Mouse (Mus musculus) heart, postnatal 4 days (tissue): ENCODE data around the gene Ptprm. TPM values are rescaled to one million over a fixed set of nuclear protein-coding genes. Genes with fewer than 3 reads are reported as not detected.

Source experiments
- DNase-seq: peaks from one replicate; pipeline ENCODE4 v3.0.0; 2021
- total RNA-seq, 2 experiments: library from RNA; stranded (reverse); gene quantifications; 2 replicates each; pipeline ENCODE4 v1.2.3; 2021

The Ptprm gene
- total RNA-seq, 2 experiments from 2014 or later: 103 to 110 TPM

- DNase-seq: peak; percentile 82
Measured at GRCm38 (mm10) chr17:67133440-67134103, 220.7 kb downstream of the Ptprm start.

DNA sequence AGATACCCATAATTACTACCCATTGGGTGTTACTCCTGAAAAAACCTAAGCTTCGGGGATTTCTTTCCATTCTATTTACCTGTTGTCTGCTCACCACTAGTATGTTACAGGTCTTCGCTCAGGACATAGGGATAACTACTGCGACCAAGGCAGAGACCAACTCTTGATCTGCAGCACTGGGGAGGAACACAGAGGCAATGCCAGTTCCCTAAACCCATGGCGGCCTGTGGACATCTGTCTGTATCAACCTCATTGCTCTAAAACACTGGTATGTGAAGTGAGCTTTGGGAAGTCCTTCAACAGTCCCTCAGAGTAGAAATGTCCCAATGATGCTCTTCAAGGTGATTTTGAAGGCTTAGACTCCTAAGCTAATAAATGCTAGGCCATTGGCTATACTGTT, 221.2 kb downstream of the Ptprm start:
- DNase-seq: no peak

DNA sequence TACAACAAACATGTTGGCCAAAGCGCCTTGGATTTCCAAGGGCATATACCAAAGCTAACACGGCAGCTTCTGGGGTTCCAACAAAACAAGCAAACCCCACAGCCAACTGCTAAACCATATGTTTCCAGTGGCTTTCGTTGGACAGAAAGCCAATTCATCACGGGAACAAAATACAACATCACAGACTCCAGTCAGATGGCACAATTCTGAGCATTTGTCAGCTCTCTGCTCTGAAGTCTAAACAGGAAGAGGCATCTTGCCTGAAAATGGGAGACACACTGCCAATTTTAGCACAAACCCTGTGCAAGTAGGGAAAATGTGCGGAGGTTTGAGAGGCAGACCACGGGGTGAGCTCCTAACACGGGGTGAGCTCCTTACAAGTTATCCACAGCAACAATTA, 226.7 kb downstream of the Ptprm start:
- DNase-seq: no peak

- DNase-seq: no peak
Measured at GRCm38 (mm10) chr17:67125596-67125995, 228.7 kb downstream of the Ptprm start.

- DNase-seq: no peak
Measured at GRCm38 (mm10) chr17:67124294-67124693, 230.0 kb downstream of the Ptprm start.

GRCm38 (mm10) chr17:67123722-67124121, 230.5 kb downstream of the Ptprm start:
- no peak for DNase-seq

DNA sequence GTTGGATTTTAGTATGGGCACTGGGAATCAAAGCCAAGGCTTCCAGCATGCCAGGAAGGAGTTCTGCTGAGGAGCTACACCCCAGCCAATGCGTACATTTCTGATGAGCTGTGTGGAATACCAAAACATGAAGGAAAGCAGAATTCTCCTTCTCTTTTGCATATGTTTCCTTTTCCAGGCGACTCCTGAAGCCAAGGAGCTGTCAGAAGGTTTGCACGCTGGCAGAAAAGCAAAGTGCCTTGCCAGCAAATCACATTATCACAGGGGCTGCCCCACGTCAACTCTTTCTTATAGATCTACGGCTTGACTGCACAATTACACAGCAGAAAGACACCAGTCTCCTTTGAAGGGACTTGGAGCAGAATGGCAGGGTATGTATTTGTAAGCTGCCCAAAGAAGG, 233.4 kb downstream of the Ptprm start:
- no peak for DNase-seq

GRCm38 (mm10) chr17:67118676-67119340, 235.4 kb downstream of the Ptprm start:
- no peak for DNase-seq

DNA sequence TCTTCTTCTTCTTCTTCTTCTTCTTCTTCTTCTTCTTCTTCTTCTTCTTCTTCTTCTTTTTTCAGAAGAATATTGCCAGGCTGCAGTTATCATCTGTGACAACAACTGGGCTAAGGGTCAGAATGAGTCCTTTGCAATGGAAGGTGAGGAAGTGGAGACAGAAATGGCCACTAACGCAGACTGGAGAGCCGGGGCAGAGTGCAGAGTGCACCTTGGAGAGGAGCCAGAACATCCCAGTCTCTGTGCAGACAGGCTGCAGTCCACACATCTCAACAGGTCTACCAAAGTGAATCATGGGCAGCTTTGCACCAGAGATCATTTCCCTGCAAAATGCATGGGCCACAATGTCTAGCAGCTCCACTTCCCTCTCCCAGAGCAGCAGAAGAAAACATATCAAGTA, 239.4 kb downstream of the Ptprm start:
- DNase-seq: peak; percentile 44

DNA sequence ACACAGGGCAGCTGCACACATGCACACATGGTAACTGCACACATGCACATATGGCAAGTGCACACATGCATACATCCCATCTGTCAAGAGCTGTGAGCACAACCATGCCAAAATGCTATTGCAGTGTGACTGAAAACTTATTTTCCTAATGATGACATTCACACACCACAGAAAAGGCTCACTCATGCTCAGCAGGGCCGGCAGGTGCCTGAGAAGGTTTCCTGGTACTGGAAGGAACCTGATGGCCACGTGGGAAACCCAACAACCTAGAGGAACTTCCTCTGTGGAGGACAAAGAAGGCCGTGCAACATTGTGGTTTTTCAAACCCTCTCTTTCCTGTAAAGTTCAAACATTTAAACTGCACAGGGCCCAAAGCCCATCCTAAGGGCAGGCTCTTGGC, 241.6 kb downstream of the Ptprm start:
- DNase-seq: no peak

- no peak for DNase-seq
Measured at GRCm38 (mm10) chr17:67106176-67106575, 248.1 kb downstream of the Ptprm start.

DNA sequence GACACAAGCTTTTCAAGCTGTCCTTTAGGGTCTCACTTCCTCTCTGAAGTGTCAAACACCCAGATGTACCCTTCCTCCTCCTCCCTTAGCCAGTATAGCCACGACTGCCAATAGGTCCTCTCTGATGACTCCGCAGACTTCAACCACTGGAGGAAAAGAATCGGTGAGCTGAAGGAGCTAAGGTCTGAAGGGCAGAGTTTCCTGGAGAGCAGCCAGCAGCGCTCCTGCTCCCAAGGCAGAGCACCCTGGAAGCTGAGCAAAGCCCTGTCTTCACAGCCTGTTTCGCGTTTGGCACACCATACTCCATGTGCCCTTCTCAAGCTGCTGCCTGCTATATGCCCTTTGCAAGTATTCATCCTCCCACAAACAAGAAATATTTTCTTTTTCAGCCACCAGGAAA, 252.2 kb downstream of the Ptprm start:
- DNase-seq: peak; percentile 50

GRCm38 (mm10) chr17:67090997-67091396, 263.3 kb downstream of the Ptprm start:
- no peak for DNase-seq

DNA sequence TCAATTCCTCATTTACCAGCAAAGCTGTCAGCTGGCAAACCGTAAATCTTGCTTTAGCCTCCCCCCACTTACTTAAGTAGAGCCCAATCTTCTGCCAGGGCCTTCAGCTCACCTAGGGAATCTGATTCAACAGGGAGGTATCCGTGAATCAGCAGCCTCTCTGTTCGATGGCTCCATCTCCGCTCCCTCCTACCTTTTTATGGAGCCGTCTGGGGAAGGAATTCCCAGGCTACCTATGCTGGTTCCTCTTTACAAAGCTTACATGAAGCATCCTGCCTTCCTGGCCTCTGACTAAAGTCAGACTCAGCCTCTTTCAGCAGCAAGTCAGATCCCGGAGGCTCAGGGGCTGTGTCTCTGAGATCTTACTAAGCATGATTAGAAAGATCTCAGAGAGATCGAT, 264.1 kb downstream of the Ptprm start:
- DNase-seq: no peak

DNA sequence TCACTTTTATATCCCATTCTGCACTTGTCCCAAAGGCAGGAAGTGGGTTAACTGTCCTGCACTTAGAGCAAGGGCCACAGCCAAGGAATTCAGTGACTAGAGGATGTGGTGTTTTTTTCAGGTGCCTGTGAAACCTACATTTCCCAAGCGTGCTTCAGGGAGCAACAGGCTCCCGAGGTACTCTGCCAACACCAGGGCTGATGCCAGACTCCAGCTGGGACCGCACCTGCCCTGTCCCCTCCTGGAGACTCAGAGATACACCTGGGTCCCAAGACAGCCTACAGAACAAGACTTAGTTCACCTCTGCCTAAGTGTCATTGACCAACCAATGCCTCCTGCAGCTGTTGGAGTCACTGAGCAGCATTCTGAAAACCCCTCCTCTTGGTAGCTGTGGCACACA, 264.6 kb downstream of the Ptprm start:
- DNase-seq: no peak

DNA sequence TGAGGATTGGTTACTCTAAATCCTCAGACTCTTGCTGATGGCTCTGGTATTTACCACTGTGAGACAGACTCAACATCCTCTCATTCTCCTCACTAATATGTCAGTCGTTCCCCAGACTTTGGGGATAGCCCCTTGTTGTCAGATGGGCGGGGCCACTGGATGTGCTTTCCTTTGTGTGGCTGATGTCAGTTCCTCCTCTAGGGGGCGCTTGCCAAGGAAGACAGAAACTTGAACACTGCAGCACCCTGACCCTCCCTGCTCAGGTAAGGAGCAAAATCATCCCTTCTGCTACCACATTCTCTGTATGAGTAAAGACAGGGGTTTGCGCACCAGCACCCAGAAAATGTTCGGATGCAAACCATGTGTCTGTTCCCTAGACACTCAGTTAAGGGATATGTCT, 266.7 kb downstream of the Ptprm start:
- DNase-seq: no peak

GRCm38 (mm10) chr17:67086811-67087210, 267.4 kb downstream of the Ptprm start:
- DNase-seq: no peak

GRCm38 (mm10) chr17:67084501-67084900, 269.8 kb downstream of the Ptprm start:
- DNase-seq: no peak

DNA sequence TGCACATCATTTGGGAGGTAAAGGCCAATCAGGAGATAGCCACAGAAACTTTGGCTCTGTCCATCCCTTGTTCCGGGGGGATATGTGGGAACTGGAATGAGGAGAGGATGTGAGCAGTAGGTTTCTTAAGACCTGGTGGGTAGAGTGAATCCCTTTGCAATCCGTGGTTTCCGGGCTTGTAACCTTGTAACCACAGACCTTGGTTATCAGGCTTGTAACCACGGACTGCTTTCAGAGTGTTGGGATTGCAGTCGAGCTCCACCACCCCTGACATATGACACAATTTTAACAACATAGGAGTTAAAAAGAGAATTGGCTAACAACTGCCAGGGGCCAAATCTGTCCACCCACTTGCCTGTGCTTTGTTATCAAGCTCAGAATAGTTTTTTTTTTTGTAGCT, 270.2 kb downstream of the Ptprm start:
- DNase-seq: no peak

GRCm38 (mm10) chr17:67079570-67079969, 274.7 kb downstream of the Ptprm start:
- no peak for DNase-seq

DNA sequence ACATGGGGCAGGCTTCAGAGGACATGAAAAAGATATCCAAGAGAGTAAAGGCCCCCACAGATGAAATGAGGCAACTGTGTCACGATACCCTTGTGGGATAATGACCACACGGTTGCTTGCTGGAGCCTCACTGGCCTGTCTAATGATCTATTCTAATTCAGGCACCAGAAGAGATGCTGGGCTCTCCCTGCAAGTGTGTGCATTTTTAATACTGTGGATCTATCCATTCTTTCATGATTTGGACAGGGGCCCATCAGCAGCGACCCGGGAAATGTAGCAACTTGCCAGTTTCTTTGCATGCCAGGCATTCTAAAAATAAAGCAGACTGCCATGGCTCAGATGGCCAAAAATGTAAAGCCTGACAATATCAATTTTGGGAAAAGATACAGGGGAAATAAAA, 280.7 kb downstream of the Ptprm start:
- DNase-seq: no peak

DNA sequence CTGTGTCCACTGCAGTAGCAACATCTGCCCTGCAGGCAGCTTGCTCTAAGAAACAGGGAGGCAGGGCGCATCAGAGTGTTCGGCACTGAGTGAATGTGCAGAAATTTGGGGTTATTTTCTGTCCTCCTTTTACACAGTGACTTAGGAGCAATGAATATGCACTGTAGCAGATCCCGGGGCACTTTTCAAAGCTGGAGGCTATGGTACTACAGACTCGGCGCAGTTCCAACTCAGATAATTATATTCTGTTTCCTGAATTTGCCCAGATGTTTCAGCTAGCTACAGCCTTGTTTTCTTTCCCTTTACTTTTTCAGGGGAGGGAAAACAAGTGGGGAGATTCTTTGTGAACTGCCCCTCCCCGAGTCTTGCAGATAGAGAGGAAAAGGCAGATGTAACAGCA, 281.1 kb downstream of the Ptprm start:
- DNase-seq: no peak

- peak; percentile 69 for DNase-seq
Measured at GRCm38 (mm10) chr17:67071231-67072009, 282.8 kb downstream of the Ptprm start.

- DNase-seq: no peak
Measured at GRCm38 (mm10) chr17:67063611-67064010, 290.6 kb downstream of the Ptprm start.
